Mouse (Mus musculus): ENCODE results near the gene Hist1h3a.
"Not testable (repeated sequence)": the region's sequence is repeated elsewhere in the genome, so short reads cannot be mapped to it uniquely, and the experiment has no call there.

Hist1h3a gene

DNA sequence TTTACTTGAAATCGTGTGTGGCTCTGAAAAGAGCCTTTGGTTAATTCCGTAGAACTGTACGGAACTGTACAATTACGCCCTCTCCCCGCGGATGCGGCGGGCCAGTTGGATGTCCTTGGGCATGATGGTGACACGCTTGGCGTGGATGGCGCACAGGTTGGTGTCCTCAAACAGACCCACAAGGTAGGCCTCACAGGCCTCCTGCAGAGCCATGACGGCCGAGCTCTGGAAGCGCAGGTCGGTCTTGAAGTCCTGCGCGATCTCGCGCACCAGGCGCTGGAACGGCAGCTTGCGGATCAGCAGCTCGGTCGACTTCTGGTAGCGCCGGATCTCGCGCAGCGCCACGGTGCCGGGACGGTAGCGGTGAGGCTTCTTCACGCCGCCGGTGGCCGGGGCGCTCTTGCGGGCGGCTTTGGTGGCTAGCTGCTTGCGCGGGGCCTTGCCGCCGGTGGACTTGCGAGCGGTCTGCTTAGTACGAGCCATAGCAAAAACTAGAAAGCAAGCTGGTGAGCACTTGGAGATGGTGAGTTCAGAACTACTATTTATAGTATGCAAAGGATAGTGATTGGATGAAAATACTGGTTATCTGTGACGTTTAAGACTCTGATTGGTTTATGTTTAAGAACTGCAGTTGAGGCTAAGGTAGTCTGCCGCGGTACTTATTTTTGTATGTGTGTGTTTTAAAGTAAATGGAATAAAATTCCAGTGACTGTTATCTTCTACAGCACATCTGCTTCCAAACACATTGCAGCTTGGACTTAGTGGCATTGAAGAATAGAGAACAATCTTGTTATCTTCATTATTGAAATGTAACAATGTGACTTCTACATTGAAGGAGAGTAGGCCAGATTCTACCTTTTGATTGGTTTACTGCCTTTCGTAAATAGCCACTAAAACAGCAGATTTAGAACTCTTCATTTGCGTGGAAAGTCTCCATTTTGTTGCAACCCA, at the start of gene Hist1h3a:
Gene Hist1h3a, minus strand, starts transcription at position 516 of the 951 bp plus-strand sequence.
- not testable (repeated sequence) for DNase-seq (ENCODE audit: low spot score in 2 of 2)

DNA sequence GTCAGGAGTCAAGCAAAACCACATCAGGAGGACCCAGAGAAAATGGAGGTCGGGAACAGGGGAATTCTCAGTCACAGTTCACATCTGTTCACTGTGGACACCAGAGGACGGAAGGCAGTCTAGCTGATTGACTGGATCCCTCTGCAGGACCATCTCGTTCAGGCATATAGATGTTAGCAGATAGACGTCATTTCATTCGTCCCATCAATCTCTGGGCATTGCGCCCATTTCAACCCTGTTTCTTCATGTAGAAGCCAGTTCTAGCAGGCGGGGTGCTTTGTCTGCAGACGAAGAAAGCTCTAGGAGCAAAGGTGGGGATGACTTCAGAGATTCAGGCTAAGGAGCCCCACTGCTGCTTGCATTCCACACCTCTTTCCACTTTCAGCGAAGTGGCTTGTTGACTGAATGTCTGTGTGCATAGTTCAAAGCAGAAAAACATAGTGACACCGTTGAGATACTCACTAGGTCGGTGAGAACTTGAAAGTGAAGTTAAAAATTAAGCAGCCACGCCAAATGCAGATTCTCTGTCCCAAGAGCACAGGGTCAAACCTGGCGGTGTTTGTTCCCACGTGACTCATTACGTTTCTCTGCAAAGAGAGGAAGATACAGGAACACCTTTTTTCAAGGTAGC, 44.4 kb upstream of the Hist1h3a start, which contains the start of gene Slc17a2:
Gene Slc17a2, plus strand, starts transcription at position 572 of the 631 bp plus-strand sequence.
- no peak for DNase-seq (ENCODE audit: low spot score in 2 of 2)

DNA sequence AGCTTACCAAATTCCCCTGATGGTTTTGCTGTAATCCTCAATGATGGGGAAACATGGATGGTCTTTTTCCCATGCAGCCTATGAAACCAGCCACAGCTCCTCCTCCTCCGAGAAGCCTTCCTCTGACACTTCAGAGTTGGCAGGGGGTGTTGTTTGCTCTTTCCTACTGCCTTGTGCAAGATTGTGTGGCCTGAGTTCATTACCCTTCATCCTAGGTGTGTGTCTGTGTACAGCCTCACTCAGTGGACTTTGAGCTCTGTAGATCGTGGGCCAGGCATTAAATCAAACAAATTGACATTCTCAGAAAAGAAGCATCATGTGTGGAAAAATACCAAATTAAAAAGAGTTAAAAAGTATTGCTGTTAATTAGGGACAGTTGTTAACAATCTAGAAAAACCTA, 42.3 kb upstream of the Hist1h3a start:
- DNase-seq (ENCODE audit: low spot score in 2 of 2), result no peak

DNA sequence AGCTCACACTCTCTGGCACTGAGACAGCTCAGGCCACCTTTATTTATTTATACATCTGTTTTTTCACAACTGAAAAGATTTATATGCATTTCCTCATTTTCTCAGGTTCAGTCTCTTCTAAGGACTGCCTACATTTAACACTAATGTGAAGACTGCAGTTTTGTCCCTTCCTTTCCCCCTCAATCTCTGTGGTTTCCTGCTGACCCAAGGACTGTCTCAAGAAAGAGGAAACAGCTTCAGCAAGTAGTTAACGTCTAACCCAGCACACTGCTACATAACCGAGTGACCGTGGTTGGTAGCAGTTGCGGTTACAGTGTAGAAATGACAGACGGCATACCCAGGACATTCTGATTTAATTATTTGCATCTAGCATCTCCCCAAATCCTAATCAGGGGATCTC, 37.2 kb upstream of the Hist1h3a start:
- no peak for DNase-seq (ENCODE audit: low spot score in 2 of 2)

DNA sequence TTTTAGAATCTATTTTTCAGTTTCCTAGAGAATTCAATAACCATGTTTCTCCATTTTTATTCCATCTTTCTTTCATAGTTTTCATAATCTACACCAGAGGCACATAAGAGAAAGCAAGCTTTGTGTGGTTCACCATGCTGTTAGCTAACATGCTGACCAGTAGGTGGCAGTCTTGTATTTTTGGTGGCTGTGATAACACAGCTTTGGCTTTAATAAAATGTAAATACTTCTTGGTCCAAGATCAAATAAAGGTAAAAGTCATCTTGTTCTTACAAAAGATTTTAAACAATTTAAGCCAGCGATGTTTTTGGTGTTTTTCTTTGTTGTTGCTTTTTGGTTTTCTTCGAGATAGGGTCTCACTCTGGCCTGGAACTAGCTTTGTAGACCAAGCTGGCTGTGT, 30.3 kb upstream of the Hist1h3a start:
- peak; percentile 6 to 23 for DNase-seq (ENCODE audit: low spot score in 2 of 2)

DNA sequence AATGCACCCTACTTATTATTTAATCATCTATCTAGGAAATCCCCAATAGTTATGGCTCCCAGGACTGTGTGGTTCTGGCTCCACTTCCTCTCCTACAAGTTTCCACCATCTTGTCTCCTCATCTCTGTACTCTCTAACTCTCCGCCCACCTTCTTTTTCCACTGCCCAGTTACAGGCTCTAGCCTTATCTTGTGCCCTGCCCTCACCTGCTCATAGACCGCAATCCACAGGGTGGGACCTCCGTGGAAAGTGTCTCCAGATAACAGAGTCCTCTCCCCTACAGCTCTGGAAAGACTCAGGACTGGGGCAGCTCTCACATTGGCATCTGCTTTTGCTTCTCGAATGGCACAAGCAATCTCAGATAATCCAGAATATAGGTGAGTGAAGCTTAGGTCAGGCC, 16.8 kb upstream of the Hist1h3a start:
- no peak for DNase-seq (ENCODE audit: low spot score in 2 of 2)

DNA sequence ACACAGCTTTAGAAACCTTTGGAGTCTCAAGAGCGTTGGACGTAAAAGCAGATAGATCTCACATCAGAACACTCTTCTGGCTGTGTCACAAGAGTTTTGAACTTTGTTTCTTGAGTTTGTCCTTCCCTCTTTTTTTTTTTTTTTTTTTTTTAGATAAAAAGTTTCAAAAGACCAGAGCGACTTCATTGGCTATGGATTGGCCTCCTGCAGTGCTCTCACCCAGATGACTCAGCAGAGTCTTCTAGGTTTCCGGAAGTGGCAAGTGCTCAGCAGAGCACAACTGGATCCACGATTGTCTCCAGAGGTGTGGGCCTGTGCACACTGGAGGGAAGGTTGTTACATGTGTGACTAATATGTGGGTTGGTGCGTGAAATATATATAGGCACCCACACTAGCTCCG, 16.2 kb upstream of the Hist1h3a start:
- DNase-seq (ENCODE audit: low spot score in 2 of 2), result no peak

DNA sequence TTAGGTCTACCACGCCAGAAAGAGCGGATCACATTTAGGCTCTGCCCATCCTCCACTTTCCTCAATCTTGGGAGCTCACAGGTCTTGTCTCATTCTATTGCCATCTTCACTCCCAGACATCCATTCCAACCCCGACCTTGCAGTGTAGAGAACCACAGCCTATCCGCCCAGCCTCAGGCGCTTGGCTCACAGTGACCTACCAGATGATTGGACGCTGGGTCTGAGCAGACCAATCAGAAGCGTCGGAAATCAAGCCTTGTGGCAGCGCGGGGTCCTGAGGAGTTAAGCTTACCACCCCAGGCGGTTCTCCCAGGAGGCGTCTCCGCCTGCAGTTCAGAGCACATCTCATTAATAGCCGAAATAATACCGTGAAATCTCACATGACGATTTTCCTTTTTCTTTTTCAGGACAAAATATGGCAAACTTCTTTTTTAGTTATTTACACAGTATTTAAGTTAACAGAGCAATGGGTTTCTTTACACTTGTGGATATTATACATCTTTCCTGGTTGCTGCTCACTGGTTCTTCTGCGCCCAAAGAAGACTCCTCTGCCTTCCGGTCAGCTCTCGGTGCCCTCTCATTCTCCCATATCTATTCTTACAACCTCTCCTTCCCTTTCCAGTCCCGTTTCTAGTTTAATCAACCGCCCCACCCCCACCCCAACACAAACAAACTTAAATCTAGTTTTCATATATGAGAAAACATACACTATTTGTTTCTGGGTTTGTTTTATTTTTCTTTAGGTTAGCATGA, 10.6 kb upstream of the Hist1h3a start:
- DNase-seq (ENCODE audit: low spot score in 2 of 2), result no peak

DNA sequence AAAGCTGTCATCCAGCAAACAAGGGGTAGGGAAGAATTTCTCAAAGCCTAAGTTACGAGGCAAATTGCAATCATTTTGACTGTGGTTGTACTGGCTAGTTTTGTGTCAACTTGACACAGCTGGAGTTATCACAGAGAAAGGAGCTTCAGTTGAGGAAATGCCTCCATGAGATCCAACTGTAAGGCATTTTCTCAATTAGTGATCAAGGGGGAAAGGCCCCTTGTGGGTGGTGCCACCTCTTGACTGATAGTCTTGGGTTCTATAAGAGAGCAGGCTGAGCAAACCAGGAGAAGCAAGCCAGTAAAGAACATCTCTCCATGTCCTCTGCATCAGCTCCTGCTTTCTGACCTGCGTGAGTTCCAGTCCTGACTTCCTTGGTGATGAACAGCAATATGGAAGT, 7.4 kb upstream of the Hist1h3a start, which contains the start of gene Trim38:
Gene Trim38, plus strand, starts transcription at position 301 of the 400 bp plus-strand sequence.
- DNase-seq (ENCODE audit: low spot score in 2 of 2), result not testable (repeated sequence)

DNA sequence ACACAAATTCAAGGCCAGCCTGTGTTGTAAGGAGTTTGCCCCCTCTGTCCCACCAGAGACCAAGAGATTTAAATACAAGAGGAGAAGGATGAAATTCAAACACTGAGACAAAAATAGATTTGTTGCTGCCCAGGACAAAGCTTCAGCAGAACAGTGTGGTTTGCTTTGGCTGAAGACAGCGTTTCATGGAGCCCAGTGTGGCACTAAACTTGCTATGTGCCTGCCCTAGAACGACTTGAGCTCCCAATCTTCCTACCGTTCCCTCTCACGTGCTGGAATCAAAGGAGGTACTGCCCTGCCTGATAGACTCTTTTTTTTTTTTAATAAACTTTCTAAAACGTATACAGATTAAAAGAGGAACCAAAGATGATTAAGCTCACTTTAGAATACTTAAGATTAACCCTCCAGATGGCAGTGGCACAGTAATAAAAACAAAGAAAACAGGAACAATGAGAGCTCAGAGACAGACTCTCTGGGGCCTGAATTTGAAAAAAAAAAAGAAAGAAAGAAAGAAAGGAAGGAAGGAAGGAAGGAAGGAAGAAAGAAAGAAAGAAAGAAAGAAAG, 6.7 kb upstream of the Hist1h3a start:
- no peak for DNase-seq (ENCODE audit: low spot score in 2 of 2)

DNA sequence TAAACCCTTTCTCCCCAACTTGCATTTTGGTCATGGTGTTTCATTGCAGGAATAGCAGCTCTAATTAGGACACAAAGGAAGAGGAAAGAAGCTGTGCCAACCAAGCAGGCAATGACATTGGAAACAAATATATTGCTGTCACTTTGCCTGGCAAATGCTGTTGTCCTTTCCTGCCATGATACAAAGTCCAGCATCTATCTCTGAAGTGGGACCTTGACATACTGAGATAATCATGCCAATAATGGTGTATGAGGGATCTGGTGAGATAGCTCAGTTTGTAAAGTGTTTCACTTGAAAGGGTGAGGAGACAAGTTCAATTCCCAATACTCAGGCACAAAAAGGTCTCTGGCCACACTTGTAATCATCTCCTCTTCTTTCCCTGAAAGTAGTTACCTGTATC, 4.6 kb upstream of the Hist1h3a start:
- DNase-seq (ENCODE audit: low spot score in 2 of 2), result no peak

DNA sequence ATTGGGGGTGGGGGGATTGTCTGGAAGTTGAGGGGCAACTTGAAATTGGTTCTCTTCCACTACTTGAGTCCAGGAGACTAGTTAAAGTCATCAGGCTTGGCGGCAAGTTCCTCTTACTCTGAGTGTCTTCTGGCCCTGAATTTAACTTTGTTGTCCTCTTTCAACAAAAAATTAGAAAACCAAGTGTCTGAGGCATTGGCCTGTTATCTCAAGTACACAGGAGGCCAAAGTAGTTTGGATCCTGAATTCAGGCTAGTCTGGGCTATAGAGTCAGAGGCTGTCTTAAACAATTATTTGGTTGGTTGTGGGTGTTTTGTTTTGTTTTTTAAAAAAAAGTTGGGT, 3.0 kb upstream of the Hist1h3a start:
- DNase-seq (ENCODE audit: low spot score in 2 of 2), result no peak

DNA sequence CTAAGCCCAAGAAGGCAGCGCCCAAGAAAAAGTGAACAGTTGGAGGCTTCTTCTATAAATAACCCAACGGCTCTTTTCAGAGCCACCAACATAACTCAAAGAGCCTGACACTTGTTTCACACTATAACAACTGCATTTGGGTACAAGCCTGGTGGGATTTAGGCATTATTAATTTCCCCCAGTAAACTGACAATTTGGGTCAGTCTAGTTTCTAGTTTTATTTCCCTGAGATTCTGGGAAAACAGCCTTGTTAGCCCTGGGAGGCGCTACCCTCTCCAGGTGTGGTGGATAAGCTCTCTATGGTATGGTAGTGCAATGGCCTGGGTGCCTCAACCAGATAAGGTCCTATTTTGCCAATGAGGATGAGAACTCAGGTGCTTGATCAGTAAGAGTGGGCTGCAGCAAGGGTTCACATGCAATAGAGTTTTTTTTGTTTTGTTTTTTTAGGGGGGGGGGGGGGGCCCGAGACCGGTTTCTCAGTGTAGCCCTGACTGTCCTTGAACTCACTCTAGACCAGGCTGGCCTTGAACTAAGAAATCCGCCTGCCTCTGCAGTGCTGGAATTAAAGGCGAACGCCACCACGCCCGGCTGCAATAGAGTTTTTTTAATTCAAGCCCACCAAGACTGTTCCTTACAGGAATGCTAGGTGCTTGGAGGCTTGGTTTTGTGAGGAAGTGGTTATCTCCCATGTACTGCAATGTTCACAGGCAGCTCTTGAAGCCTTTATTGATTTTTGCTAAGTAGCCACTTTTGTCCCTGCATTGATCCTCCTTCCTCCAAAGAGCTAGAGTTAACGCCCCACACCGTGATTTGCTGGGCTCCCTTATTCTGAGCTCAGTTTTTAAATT, 2.4 kb upstream of the Hist1h3a start:
- DNase-seq (ENCODE audit: low spot score in 2 of 2), result no peak

DNA sequence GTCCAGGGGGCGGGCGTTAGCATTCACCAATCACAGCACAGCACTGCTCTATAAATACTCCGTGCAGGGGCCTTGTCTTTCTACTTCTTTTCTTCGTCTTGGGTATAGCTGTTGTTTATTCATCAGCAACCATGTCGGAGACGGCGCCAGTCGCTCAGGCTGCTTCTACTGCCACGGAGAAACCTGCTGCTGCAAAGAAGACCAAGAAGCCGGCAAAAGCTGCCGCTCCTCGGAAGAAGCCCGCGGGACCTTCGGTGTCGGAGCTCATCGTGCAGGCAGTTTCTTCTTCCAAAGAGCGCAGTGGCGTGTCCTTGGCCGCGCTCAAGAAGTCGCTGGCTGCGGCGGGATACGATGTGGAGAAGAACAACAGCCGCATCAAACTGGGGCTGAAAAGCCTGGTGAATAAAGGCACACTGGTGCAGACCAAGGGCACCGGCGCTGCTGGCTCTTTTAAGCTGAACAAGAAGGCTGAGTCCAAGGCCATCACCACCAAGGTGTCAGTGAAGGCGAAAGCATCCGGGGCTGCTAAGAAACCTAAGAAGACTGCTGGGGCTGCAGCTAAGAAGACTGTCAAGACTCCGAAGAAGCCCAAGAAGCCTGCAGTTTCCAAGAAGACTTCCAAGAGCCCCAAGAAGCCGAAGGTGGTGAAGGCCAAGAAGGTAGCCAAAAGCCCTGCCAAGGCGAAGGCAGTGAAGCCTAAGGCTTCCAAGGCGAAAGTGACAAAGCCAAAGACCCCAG, 1.6 kb upstream of the Hist1h3a start, which contains the start of gene Hist1h1a:
Gene Hist1h1a, plus strand, starts transcription at position 81 of the 738 bp plus-strand sequence.
- DNase-seq (ENCODE audit: low spot score in 2 of 2), result peak; percentile 65 to 81

DNA sequence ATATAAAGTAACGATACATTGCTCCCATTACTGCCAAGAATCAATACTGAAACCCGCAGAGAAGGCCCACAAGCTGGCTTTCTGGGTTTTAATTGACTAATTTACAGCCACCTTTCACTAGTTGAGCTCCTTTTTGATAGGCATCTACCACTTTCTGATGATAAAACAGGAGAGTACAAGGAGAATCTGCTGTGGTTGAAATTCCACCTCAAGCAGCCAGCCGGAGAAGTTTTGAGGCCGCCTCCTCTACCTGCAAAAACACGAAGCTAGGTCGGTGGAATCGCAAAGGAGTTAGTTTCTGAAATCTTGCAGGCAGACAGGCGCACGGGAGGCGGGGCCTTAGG, 1.0 kb upstream of the Hist1h3a start:
- no peak for DNase-seq (ENCODE audit: low spot score in 2 of 2)

DNA sequence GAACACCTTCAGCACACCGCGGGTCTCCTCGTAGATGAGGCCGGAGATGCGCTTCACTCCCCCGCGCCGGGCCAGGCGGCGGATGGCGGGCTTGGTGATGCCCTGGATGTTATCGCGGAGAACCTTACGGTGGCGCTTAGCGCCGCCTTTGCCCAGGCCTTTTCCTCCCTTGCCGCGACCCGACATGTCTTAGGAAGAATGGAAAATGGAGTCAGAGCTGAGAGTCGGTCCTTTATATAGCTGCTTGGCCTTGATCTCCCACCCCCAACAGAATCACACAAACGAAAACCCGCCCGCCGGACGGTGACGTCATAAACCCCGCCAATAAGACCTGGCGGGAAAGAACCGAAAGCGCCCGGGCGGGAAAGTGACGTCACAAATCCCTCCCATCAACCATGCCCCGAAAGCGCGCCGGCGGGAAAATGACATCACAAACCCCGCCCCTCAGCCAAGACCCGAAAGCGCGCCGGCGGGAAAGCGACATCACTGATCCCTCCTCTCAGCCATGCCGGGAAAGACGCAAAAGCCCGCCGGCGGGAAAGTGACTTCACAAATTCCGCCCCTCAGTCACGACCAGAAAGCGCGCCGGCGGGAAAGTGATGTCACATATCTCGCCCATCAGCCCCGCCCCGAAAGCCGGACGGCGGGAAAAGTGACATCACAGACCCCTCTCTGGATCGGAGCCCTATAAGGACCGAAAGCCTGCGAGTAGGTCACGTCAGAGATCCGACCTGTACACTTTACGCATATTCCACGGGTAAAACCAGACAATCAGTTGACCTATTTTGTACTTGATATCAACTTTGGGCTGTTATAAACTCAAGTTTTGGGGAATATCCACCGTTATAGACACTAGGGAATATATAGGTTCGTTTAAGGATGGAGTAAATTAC, 968 bp downstream of the Hist1h3a start, which contains the start of gene Hist1h4a:
Gene Hist1h4a, minus strand, starts transcription at position 259 of the 893 bp plus-strand sequence.
- peak; percentile 96 to 98 for DNase-seq (ENCODE audit: low spot score in 2 of 2)

DNA sequence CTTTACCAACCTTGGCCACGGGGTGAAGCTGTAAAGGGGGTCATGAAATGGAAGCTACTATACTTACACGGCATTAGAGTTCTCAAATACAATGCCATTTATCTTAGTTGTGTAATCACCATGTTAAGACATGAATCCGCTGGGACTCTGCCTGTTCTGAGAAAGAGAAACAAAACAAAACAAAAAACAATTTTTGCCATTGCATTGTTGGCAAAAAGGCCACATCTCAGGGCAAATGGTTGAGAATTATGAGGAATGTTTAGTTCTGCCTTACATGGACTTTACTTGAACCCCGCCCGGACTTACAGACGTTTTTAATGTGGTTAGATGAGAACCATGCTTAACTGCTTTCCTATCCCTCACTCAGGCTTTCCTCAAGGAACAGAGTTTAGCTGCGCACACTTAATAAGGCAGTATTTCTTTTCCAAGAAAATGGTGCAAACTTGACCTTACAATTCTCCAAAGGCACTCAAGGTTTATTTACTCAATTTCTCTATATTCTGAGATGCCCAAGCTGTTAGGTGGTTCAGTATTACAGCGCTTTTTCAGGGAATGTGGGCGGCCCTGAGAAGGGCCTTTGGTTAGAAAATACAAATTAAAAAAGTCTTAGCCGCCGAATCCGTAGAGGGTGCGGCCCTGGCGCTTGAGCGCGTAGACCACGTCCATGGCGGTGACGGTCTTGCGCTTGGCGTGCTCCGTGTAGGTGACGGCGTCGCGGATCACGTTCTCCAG, 1.8 kb downstream of the Hist1h3a start:
- no peak for DNase-seq (ENCODE audit: low spot score in 2 of 2)

DNA sequence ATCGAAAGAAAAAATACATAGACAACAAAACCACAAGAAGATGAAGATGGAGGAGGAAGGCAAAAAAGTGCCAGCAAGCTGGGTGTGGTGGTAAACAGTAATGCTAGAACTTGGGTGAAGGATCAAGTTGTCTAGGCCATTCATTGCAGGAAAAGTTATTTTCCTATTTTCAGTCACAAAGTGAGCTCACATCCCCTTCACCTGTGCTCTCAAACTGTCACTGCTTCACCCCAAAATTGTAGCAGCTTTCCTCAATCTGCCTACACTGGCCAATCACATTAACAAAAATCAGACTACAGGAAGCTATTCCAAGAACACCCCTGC, 2.3 kb downstream of the Hist1h3a start:
- DNase-seq (ENCODE audit: low spot score in 2 of 2), result no peak
